Mouse (Mus musculus) E14TG2a.4 (cell line): ENCODE measurements around the gene Tlr13.

ENCODE experiments used
- H3K27me3 ChIP-seq: 2 replicates; pipeline ENCODE4 v1.6.1; 2014; ENCODE audit warnings: low read length, control low read depth; ENCODE audit not compliant: insufficient read depth
- H3K36me3 ChIP-seq: 2 replicates; pipeline ENCODE4 v1.6.1; 2014; ENCODE audit warnings: low read length, control low read depth; ENCODE audit not compliant: insufficient read depth
- H3K4me1 ChIP-seq: replicated peaks from 2 replicates; pipeline ENCODE4 v1.6.1; 2014; ENCODE audit warnings: low read depth, low read length, control low read depth
- H3K4me3 ChIP-seq: replicated peaks from 2 replicates; pipeline ENCODE4 v1.5.1; 2014; ENCODE audit warnings: mild to moderate bottlenecking, low read length
- H3K9me3 ChIP-seq: 2 replicates; pipeline ENCODE4 v1.6.1; 2014; ENCODE audit warnings: low read length, control low read depth
- CTCF ChIP-seq: conservative IDR thresholded peaks from 2 replicates; pipeline ENCODE4 v1.5.1; 2014; ENCODE audit warnings: low read length
- NANOG ChIP-seq: IDR thresholded peaks from 2 replicates; pipeline ENCODE4 v1.6.1; 2014; ENCODE audit warnings: borderline replicate concordance, low read length, mixed read lengths
- POU5F1 ChIP-seq: IDR thresholded peaks from 2 replicates; pipeline ENCODE4 v1.6.1; 2014; ENCODE audit warnings: low read length, borderline replicate concordance

Tlr13 gene

DNA sequence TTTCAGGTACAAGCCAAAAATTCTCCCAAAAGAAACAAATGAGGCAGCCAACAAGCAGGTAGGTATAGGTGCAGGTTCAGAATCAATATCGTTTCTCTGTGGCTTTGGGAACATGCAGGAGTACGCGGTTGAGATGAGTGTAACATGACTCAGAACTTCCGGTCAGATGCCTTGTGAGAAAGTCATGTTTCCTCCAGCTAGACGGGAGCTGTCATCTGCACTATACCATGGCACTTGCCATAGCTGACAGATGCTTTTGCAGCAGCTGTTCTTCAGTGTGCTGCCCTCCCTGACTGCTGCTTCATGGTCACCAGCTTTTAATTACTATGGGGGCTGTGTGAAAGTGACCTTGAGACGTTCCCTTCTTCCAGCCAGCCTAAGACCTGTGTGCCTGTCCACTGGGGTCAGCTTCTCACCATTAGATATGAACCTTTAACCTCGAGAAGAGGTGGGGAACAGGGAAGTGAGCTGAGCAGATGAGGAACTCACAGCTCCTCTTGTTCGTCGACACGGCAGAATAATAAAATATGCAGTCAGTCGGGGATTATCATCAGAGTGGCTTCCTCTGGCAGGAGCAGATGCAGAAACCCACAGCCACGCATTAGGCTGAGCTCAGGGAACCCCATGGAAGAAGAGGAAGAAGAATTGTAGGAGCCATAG is 7.0 kb upstream of the Tlr13 start:
- H3K4me1 ChIP-seq, result no peaks in the 10 kb centered on the region
- H3K27me3 ChIP-seq, result no peaks in the 10 kb centered on the region
- TF ChIP-seq CTCF (no peak), POU5F1 (no peak), NANOG (no peak)
- H3K4me3 ChIP-seq, result no peak overlapping the region
- no peaks in the 10 kb centered on the region for H3K9me3 ChIP-seq
- H3K36me3 ChIP-seq, result no peaks in the 10 kb centered on the region

DNA sequence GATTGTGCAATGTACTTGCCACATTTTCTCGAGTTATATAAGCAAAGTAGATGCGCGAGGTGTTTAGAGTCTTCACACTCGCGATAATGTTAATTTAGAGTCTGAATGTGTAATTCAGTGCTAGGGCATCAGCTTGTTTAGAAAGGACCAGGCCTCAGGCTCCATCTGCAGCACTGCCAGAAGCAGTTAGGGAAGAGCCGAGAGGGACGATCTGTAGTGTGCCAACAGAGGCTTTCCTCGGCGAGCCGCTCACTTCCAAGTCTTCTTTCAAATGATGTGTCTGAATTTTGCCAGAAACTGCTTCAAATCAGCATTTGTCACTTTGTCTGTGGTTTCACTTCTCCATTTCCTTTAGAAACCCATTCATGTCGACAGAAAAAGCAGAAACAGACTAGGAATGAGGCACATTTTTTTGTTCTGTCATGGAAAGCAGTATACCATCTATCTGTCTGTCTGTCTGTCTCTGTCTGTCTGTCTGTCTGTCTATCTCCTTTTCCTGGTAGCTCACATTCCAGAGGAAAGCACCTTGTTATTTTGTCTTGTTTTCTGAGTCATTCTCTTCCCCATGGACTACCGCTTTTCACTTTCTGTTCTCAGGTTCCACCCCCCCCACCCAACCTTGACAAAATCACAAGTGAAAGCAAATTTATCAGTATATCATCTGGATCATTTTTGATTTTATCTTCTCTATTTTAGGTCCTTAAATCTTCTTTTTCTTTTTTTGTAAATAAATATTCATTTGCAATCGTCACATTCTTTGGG is 3.5 kb upstream of the Tlr13 start:
- Histone ChIP-seq H3K9me3 (no peaks in the 10 kb centered on the region), H3K4me1 (no peaks in the 10 kb centered on the region), H3K27me3 (no peaks in the 10 kb centered on the region), H3K4me3 (no peak overlapping the region), H3K36me3 (no peaks in the 10 kb centered on the region)
- no peak for TF ChIP-seq CTCF
- no peak for TF ChIP-seq NANOG
- no peak for TF ChIP-seq POU5F1

- Histone ChIP-seq H3K4me1 (no peaks in the 10 kb centered on the region), H3K9me3 (no peaks in the 10 kb centered on the region), H3K27me3 (no peaks in the 10 kb centered on the region), H3K36me3 (no peaks in the 10 kb centered on the region), H3K4me3 (no peak overlapping the region)
- TF ChIP-seq CTCF (no peak), POU5F1 (no peak), NANOG (no peak)
Measured at GRCm38 (mm10) chrX:106148185-106148584, 5.2 kb downstream of the Tlr13 start.

DNA sequence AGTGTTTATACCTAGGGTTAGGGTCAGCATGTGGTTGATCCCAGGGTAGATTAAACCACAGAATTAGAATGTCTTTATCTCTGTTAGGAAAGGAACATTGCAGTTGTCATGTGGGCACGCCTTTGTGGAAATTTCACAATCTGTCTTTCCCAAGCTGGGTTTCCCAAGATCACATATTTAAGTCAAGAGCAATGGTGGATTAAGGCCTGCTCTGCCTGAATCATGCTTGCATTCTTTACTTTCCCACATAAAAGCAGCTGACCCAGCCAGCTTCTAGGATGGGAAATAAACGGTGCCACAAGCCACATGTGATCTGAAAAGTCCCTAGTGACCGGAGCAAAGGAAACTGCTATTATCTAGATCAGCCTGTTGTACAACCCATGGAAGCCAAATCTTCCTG is 6.5 kb downstream of the Tlr13 start:
- Histone ChIP-seq H3K9me3 (no peaks in the 10 kb centered on the region), H3K27me3 (no peaks in the 10 kb centered on the region), H3K4me1 (no peaks in the 10 kb centered on the region), H3K4me3 (no peak overlapping the region), H3K36me3 (no peaks in the 10 kb centered on the region)
- no peak for TF ChIP-seq NANOG
- TF ChIP-seq CTCF, result no peak
- TF ChIP-seq POU5F1, result no peak

DNA sequence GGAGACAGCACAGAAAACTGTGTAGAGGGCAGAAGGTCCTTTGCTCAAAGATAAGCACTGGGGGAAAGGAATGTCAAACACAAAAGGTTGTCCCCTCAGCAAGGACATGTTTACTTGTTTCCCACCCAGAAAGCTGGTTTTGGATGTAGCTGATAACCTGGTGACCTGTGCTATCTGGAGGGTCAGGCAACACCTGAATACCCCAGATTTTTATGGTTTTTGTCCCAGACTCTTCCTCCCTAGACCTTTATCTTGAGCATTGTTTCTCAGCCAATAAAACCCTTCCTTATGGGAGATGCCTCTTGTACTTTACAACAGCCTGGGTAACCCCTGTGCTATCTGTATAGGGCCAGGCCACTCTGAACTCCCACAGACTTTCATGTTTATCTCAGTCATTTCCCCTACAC is 11.2 kb downstream of the Tlr13 start:
- no peaks in the 10 kb centered on the region for H3K9me3 ChIP-seq
- no peaks in the 10 kb centered on the region for H3K36me3 ChIP-seq
- no peaks in the 10 kb centered on the region for H3K27me3 ChIP-seq
- TF ChIP-seq NANOG, result no peak
- no peak for TF ChIP-seq CTCF
- TF ChIP-seq POU5F1, result no peak
- no peak overlapping the region for H3K4me3 ChIP-seq
- no peaks in the 10 kb centered on the region for H3K4me1 ChIP-seq

- Histone ChIP-seq H3K4me3 (no peak overlapping the region), H3K9me3 (no peaks in the 10 kb centered on the region), H3K27me3 (no peaks in the 10 kb centered on the region), H3K4me1 (no peaks in the 10 kb centered on the region), H3K36me3 (no peaks in the 10 kb centered on the region)
- TF ChIP-seq NANOG (no peak), CTCF (no peak), POU5F1 (no peak)
Measured at GRCm38 (mm10) chrX:106155892-106156291, 12.9 kb downstream of the Tlr13 start.

DNA sequence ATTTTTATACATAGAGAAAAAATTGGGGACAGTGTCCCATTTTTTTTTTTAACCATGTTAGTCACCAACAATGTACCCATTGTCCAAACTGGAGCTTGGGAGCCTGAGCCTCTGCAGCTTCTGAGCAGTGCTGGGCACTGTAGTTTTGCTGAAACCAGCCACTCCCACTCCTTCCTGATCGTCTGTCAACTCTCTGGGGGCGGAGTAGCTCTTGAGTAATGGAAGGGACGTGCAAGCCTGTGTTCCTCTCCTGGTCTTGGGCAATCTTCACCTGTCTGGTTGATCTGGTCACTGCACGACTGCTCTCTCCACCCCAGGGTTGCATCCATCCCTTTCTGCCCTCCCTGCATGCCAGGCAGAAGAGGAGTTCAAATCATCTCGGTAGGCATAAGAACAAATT is 21.0 kb downstream of the Tlr13 start:
- no peaks in the 10 kb centered on the region for H3K36me3 ChIP-seq
- TF ChIP-seq NANOG (no peak), POU5F1 (no peak), CTCF (no peak)
- no peaks in the 10 kb centered on the region for H3K27me3 ChIP-seq
- H3K4me3 ChIP-seq, result no peak overlapping the region
- no peaks in the 10 kb centered on the region for H3K4me1 ChIP-seq
- H3K9me3 ChIP-seq, result no peaks in the 10 kb centered on the region

DNA sequence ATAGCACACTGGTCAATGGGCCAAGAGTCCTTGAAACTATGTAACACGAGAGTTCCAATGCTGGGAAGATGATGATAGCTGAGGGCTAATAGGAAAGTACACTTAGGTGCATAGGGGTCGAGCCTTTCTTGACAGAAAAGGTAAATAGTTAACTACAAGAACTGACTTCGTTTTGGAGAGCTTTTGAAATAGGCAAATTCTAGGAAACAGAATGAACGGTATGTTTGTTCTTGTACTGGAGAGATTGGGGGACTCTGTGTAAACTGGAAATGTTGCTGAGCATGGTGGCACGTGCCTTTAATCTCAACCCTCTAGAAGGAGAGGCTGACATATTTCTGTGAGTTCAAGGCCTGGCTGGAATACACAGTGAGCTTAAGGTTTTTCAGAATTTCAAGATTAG is 21.6 kb downstream of the Tlr13 start:
- no peaks in the 10 kb centered on the region for H3K36me3 ChIP-seq
- no peaks in the 10 kb centered on the region for H3K9me3 ChIP-seq
- no peaks in the 10 kb centered on the region for H3K27me3 ChIP-seq
- H3K4me1 ChIP-seq, result no peaks in the 10 kb centered on the region
- H3K4me3 ChIP-seq, result no peak overlapping the region
- TF ChIP-seq NANOG, result no peak
- no peak for TF ChIP-seq POU5F1
- no peak for TF ChIP-seq CTCF

GRCm38 (mm10) chrX:106165089-106165488 is 22.1 kb downstream of the Tlr13 start:
- Histone ChIP-seq H3K27me3 (no peaks in the 10 kb centered on the region), H3K4me3 (no peak overlapping the region), H3K36me3 (no peaks in the 10 kb centered on the region), H3K9me3 (no peaks in the 10 kb centered on the region), H3K4me1 (no peaks in the 10 kb centered on the region)
- TF ChIP-seq NANOG (no peak), CTCF (peak; percentile 20), POU5F1 (no peak)
